Mouse (Mus musculus) olfactory bulb, adult 2 months (tissue): ENCODE measurements around the gene Lrrc74a. TPM values are rescaled to one million over a fixed set of nuclear protein-coding genes. Genes with fewer than 3 reads are reported as not detected.
A peak's percentile ranks its signal among the peaks of the same experiment; 100 is the strongest.

ENCODE experiments used
- H3K27ac ChIP-seq: fragments of 200-500 bp; 2 replicates; pipeline ENCODE4 v1.5.1; 2012; ENCODE audit warnings: low read depth, low read length; ENCODE audit not compliant: insufficient read depth
- H3K4me1 ChIP-seq: fragments of 200-500 bp; 2 replicates; pipeline ENCODE4 v1.6.1; 2012; ENCODE audit warnings: low read length; ENCODE audit not compliant: control insufficient read depth, insufficient read depth
- H3K4me3 ChIP-seq: fragments of 200-500 bp; 2 replicates; pipeline ENCODE4 v1.5.1; 2012; ENCODE audit warnings: mild to moderate bottlenecking, low read depth, low read length, moderate library complexity; ENCODE audit not compliant: insufficient read depth
- CTCF ChIP-seq: fragments of 200-500 bp; IDR thresholded peaks from 2 replicates; pipeline ENCODE4 v1.5.1; 2012; ENCODE audit warnings: low read depth, mild to moderate bottlenecking, low read length, moderate library complexity; ENCODE audit not compliant: insufficient read depth
- POLR2A ChIP-seq: fragments of 200-500 bp; IDR thresholded peaks from 2 replicates; pipeline ENCODE4 v1.6.1; 2012; ENCODE audit warnings: mild to moderate bottlenecking, low read depth, low read length, moderate library complexity; ENCODE audit not compliant: insufficient read depth
- WGBS: fragments of 180-500 bp; shearing (Covaris S2); methylation state at CpG from one replicate; pipeline ENCODE4 v1.1.7; 2018; 5-methylcytosine and 5-hydroxymethylcytosine counted together
- polyA plus RNA-seq: library from polyadenylated mRNA; stranded (reverse); fragments of >200 nt; gene quantifications from 2 replicates; pipeline ENCODE4 v1.2.4, GENCODE M21; 2012; ENCODE audit warnings: low replicate concordance; ENCODE audit not compliant: missing spikeins, insufficient read depth, insufficient read length

The Lrrc74a gene
- polyA plus RNA-seq, 1 experiment: not detected

GRCm38 (mm10) chr12:86799786-86800185 is 65.6 kb downstream of the Lrrc74a start:
- Histone ChIP-seq H3K4me1 (peaks cover 64% of the 10 kb centered on the region), H3K27ac (peak overlapping the region; percentile 71), H3K4me3 (no peak overlapping the region)
- 76% methylated on average over 7 of the region's 7 CpGs for WGBS
- TF ChIP-seq POLR2A: no peak
- no peak for TF ChIP-seq CTCF

GRCm38 (mm10) chr12:86800336-86800735 is 66.2 kb downstream of the Lrrc74a start:
- Histone ChIP-seq H3K4me3 (no peak overlapping the region), H3K27ac (peak overlapping the region; percentile 100), H3K4me1 (peaks cover 68% of the 10 kb centered on the region)
- WGBS: 31% methylated on average over 4 of the region's 4 CpGs
- TF ChIP-seq CTCF (no peak), POLR2A (no peak)

- peaks cover 69% of the 10 kb centered on the region for H3K4me1 ChIP-seq
- H3K4me3 ChIP-seq: no peak overlapping the region
- peak overlapping the region; percentile 100 for H3K27ac ChIP-seq
- TF ChIP-seq CTCF (no peak), POLR2A (no peak)
- 0% methylated on average over 7 of the region's 7 CpGs for WGBS
These were observed 66.6 kb downstream of the Lrrc74a start for GRCm38 (mm10) chr12:86800765-86801147.

DNA sequence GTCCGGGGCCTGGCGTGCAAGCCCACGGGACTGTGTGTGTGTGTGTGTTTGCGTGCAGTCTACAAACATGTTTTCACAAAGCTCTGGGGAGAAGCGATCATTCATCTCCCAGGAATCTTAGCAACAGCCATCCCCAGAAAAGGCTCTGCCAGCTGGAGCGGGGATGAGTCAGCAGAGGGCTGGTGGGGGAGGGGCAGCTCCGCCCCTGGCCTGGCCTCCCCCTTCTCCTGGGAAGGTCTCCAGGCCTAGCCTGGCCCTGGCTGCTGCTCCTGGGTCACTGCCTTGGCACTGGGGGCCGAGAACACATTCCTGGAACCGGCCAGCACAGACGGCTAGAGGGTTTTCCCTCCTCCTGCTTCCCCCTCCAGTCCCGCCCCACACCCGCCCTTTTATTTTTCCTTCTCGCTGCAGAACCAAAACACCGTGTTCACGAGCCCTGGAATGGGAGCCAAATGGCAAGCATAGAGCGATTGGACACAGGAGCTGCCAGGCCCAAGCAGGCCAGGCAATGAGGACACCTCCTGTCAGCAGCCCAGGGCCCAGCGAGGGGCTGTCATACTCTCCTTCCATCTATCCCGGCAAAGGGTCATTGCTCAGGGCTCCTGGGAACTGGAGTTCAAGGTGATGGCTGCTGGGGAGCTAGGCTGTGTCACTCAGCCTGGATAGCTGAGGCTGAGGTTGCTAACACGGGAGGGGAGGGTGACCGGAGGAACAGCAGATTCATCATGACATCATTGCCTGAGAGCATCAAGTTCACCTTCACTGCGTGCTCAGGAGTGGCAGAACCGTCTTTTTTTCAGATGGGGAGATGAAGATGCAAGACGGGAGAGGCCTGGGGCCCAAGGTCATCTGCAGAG is 67.2 kb downstream of the Lrrc74a start:
- peak overlapping the region; percentile 100 for H3K27ac ChIP-seq
- H3K4me3 ChIP-seq: no peak overlapping the region
- no peak for TF ChIP-seq POLR2A
- no peak for TF ChIP-seq CTCF
- WGBS: under 1% methylated on average over 23 of the region's 23 CpGs
- peaks cover 74% of the 10 kb centered on the region for H3K4me1 ChIP-seq

GRCm38 (mm10) chr12:86802005-86802671 is 68.0 kb downstream of the Lrrc74a start:
- TF ChIP-seq POLR2A: no peak
- no peak for TF ChIP-seq CTCF
- Histone ChIP-seq H3K27ac (peak overlapping the region; percentile 100), H3K4me3 (no peak overlapping the region), H3K4me1 (peaks cover 79% of the 10 kb centered on the region)
- WGBS: 4% methylated on average over 17 of the region's 17 CpGs

DNA sequence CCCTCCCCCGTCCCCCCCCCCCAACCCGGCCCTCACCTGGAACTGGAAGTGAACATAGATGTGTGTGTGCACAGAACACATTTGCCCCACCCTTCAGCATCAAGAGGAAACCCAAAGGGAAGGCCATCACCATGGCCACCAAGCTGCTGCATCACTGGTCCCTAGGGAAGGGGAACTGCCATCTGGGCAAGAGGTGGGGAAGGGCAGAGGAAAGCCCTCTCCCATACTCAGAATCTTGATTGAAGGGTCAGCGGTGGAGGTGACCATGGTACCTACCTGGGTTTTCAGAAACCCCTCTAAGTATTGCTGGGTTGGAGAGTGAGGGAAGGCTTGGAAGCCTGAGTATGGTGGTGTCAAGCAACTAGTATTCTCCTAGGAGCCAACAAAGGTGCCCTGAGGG is 68.7 kb downstream of the Lrrc74a start:
- Histone ChIP-seq H3K4me3 (no peak overlapping the region), H3K4me1 (peaks cover 83% of the 10 kb centered on the region), H3K27ac (peak overlapping the region; percentile 95)
- WGBS: 46% methylated on average over 3 of the region's 3 CpGs
- TF ChIP-seq POLR2A (no peak), CTCF (no peak)

- Histone ChIP-seq H3K27ac (peak overlapping the region; percentile 95), H3K4me3 (no peak overlapping the region), H3K4me1 (peaks cover 85% of the 10 kb centered on the region)
- 37% methylated on average over 6 of the region's 6 CpGs for WGBS
- TF ChIP-seq CTCF: no peak
- no peak for TF ChIP-seq POLR2A
These were observed 69.6 kb downstream of the Lrrc74a start for GRCm38 (mm10) chr12:86803651-86804307.

DNA sequence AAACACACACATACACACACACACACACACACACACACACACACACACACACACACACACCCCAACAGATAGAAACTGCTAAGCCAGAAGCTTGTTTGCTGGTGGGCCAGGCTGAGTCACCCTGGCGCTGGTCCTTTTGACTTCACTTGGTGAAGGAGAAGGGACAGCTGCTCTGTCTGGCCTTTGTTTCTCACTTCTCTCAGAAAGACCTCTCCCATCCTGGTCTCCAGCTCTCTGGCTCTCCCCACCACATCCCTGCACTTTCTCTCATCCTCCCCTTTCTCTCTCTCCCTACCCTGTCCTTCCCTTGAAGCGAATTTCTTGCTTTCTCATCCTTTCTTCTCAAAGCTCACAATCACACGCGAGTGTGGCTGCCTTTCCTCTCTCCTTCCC is 70.1 kb downstream of the Lrrc74a start:
- no peak for TF ChIP-seq POLR2A
- TF ChIP-seq CTCF: no peak
- H3K27ac ChIP-seq: peak overlapping the region; percentile 95
- 10% methylated on average over 4 of the region's 4 CpGs for WGBS

DNA sequence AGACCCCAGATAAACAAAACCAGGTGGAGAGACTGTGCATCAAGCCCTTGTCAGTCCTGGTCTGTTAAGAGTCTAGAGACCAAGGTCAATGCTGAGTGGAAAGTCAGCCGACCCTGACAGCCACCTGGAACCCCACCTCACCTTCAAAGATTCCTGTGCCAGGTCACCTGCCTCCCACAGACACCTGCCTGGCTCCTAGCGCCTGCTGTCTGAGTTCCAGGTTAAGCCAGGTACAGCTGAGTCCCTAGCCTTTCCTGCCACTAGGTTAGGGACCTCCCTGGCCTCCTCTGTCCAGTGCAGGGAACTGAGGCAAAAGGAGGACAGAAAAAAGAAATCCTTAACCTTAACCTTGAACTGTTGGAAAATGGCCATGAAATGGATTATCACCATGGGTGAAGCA is 70.7 kb downstream of the Lrrc74a start:
- Histone ChIP-seq H3K4me3 (no peak overlapping the region), H3K4me1 (peaks cover 82% of the 10 kb centered on the region), H3K27ac (peak overlapping the region; percentile 95)
- TF ChIP-seq CTCF (no peak), POLR2A (no peak)
- WGBS: 75% methylated on average over 2 of the region's 2 CpGs

More for the DNA sequence above, 70.1 kb downstream of the Lrrc74a start:
- no peak overlapping the region for H3K4me3 ChIP-seq
- peaks cover 84% of the 10 kb centered on the region for H3K4me1 ChIP-seq

DNA sequence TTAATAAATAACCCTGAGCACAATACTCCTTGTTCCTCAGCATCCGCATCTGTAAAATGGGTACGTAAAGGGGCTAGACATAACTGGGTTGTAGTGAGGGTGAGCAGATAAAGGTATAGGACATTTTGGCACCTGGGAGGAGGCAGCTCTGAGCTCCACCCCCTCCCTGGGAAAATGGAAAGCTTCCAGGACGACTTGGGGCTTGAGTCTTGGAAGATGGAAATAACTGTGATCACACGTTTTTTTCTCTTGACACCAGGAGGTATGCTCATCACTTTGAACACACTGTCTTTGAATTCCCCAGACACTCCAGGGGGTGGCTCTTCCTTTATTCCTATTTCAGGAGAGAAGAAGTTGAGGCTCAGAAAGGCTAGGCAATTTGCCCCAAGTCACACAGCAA is 71.1 kb downstream of the Lrrc74a start:
- no peak overlapping the region for H3K4me3 ChIP-seq
- 68% methylated on average over 4 of the region's 4 CpGs for WGBS
- H3K27ac ChIP-seq: peak overlapping the region; percentile 95

More for the DNA sequence above, 71.1 kb downstream of the Lrrc74a start:
- TF ChIP-seq POLR2A (no peak), CTCF (no peak)
- peaks cover 82% of the 10 kb centered on the region for H3K4me1 ChIP-seq
